Mouse (Mus musculus) hindbrain, embryonic 15.5 days (tissue): ENCODE measurements around the gene Rab26. TPM values are rescaled to one million over a fixed set of nuclear protein-coding genes. Genes with fewer than 3 reads are reported as not detected.
A peak's percentile ranks its signal among the peaks of the same experiment; 100 is the strongest.

Source experiments
- ATAC-seq: fragments of 200-750 bp; cut with Nextera tagmentation; 2 replicates; pipeline ENCODE4 v1.8.0; 2017; ENCODE audit warnings: low read depth, moderate number of reproducible peaks, moderate TSS enrichment; ENCODE audit not compliant: low FRiP score
- H3K27ac ChIP-seq: fragments of 300-500 bp; sonication (generic); replicated peaks from 2 replicates; pipeline ENCODE4 v1.5.1; 2015; ENCODE audit warnings: mild to moderate bottlenecking, inconsistent platforms
- H3K27me3 ChIP-seq: fragments of 300-500 bp; sonication (generic); 2 replicates; pipeline ENCODE4 v1.6.1; 2015; ENCODE audit warnings: control low read depth, inconsistent platforms
- H3K36me3 ChIP-seq: fragments of 300-500 bp; sonication (generic); 2 replicates; pipeline ENCODE4 v1.6.1; 2015; ENCODE audit warnings: control low read depth, inconsistent platforms
- H3K4me1 ChIP-seq: fragments of 300-500 bp; sonication (generic); replicated peaks from 2 replicates; pipeline ENCODE4 v1.6.1; 2015; ENCODE audit warnings: control low read depth, inconsistent platforms
- H3K4me2 ChIP-seq: fragments of 300-500 bp; sonication (generic); 2 replicates; pipeline ENCODE4 v1.6.1; 2015; ENCODE audit warnings: moderate library complexity, mild to moderate bottlenecking, inconsistent platforms
- H3K4me3 ChIP-seq: fragments of 300-500 bp; sonication (generic); 2 replicates; pipeline ENCODE4 v1.5.1; 2015; ENCODE audit warnings: mild to moderate bottlenecking, inconsistent platforms
- H3K9ac ChIP-seq: fragments of 300-500 bp; sonication (generic); 2 replicates; pipeline ENCODE4 v1.6.1; 2015; ENCODE audit warnings: inconsistent platforms
- H3K9me3 ChIP-seq: fragments of 300-500 bp; sonication (generic); 2 replicates; pipeline ENCODE4 v1.6.1; 2016; ENCODE audit warnings: control low read depth, inconsistent platforms
- WGBS: fragments of 180-500 bp; shearing (Covaris S2); methylation state at CpG from one replicate; pipeline ENCODE4 v1.1.7; 2015; 5-methylcytosine and 5-hydroxymethylcytosine counted together
- polyA plus RNA-seq: library from polyadenylated mRNA; unstranded; fragments of >200 nt; fragmentation: Nextera tagmentation; extraction: Ambion mirVana; gene quantifications from 2 replicates; pipeline ENCODE4 v1.2.1, GENCODE M21; 2015

Rab26 gene
- polyA plus RNA-seq, 1 experiment from 2014 or later = 8.2 TPM

GRCm38 (mm10) chr17:24560301-24561028 is 26.5 kb upstream of the Rab26 start:
- Histone ChIP-seq H3K9me3 (no peaks in the 10 kb centered on the region), H3K36me3 (peaks cover 5% of the 10 kb centered on the region; the same call in 1 of the 2 replicates), H3K27me3 (no peaks in the 10 kb centered on the region), H3K4me2 (no peak overlapping the region), H3K9ac (no peak overlapping the region), H3K27ac (no peak overlapping the region), H3K4me3 (no peak overlapping the region), H3K4me1 (peaks cover 33% of the 10 kb centered on the region)
- WGBS = 92% methylated on average over 5 of the region's 5 CpGs
- no peak for ATAC-seq

DNA sequence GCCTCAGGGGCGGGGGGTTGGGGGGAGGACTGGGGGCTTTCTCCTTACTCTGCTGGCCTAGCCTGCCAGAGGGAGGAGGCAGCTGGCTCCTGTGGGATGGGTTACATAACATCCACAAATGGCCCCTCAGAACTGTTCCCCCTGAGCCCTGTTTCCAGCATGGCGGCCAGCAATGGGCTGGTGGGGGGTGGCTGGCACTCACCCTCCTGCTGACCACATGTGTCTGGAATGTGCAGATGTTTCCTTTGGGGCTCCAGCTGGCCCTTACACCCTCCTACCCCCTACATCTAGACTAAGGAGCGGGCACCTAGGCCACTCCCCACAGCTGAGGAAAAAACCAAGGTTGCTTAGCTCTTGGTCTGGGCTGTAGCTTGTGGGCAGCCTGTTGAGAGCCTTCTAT is 25.1 kb upstream of the Rab26 start:
- Histone ChIP-seq H3K36me3 (no peaks in the 10 kb centered on the region), H3K9me3 (no peaks in the 10 kb centered on the region), H3K4me3 (no peak overlapping the region), H3K4me1 (peaks cover 33% of the 10 kb centered on the region), H3K4me2 (0 out of 2 replicates have a peak overlapping the region, but pooled peaks have one; percentile 4), H3K9ac (no peak overlapping the region), H3K27ac (peak overlapping the region; percentile 76), H3K27me3 (no peaks in the 10 kb centered on the region)
- 41% methylated on average over 3 of the region's 3 CpGs for WGBS
- peak; percentile 23; the same call in 1 of the 2 replicates for ATAC-seq

- Histone ChIP-seq H3K4me3 (no peak overlapping the region), H3K4me1 (peaks cover 33% of the 10 kb centered on the region), H3K9me3 (no peaks in the 10 kb centered on the region), H3K36me3 (no peaks in the 10 kb centered on the region), H3K4me2 (0 out of 2 replicates have a peak overlapping the region, but pooled peaks have one; percentile 4), H3K27ac (peak overlapping the region; percentile 76), H3K9ac (no peak overlapping the region), H3K27me3 (no peaks in the 10 kb centered on the region)
- ATAC-seq = peak; percentile 77; the same call in 1 of the 2 replicates
- 6% methylated on average over 4 of the region's 4 CpGs for WGBS
These were observed 24.6 kb upstream of the Rab26 start for GRCm38 (mm10) chr17:24558600-24559099.

DNA sequence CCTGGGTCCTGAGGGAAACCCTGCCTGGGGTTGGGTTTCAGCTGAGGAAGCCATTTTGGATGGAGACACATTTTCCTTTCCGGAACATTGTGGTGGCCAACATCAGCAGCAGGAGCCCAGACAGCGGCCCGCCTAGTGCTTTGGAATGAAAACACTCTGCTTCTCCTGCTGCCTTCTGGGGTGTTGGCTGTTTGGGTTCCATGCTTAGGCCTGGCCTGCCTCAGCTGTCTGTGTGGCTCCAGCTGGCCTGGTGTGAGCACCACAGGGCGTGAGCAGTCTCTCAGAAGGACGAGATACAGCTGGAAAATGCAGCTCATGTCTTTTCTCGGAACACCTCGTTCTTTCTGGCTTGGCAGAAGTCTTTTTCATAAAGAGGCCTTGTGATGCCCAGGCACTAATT is 23.1 kb upstream of the Rab26 start:
- peaks cover 44% of the 10 kb centered on the region for H3K4me1 ChIP-seq
- no peaks in the 10 kb centered on the region for H3K36me3 ChIP-seq
- no peak overlapping the region for H3K4me2 ChIP-seq
- no peak overlapping the region for H3K27ac ChIP-seq
- H3K9me3 ChIP-seq = no peaks in the 10 kb centered on the region
- ATAC-seq = no peak
- H3K9ac ChIP-seq = no peak overlapping the region
- no peak overlapping the region for H3K4me3 ChIP-seq
- no peaks in the 10 kb centered on the region for H3K27me3 ChIP-seq
- 85% methylated on average over 7 of the region's 7 CpGs for WGBS

- Histone ChIP-seq H3K9ac (peak overlapping the region; percentile 94), H3K27me3 (peaks cover 4% of the 10 kb centered on the region), H3K9me3 (no peaks in the 10 kb centered on the region), H3K27ac (peak overlapping the region; percentile 95), H3K4me2 (peak overlapping the region; percentile 73), H3K36me3 (no peaks in the 10 kb centered on the region), H3K4me3 (peak overlapping the region; percentile 56), H3K4me1 (peaks cover 36% of the 10 kb centered on the region)
- ATAC-seq = no peak
- 40% methylated on average over 3 of the region's 3 CpGs for WGBS
These were observed 17.0 kb upstream of the Rab26 start for GRCm38 (mm10) chr17:24551050-24551444.

- ATAC-seq = peak; percentile 78
- Histone ChIP-seq H3K27ac (peak overlapping the region; percentile 95), H3K9me3 (no peaks in the 10 kb centered on the region), H3K27me3 (peaks cover 4% of the 10 kb centered on the region), H3K4me3 (peak overlapping the region; percentile 56), H3K36me3 (no peaks in the 10 kb centered on the region), H3K4me1 (peaks cover 36% of the 10 kb centered on the region), H3K9ac (peak overlapping the region; percentile 94), H3K4me2 (peak overlapping the region; percentile 73)
- under 1% methylated on average over 44 of the region's 44 CpGs for WGBS
These were observed 16.5 kb upstream of the Rab26 start for GRCm38 (mm10) chr17:24550416-24551049.

- Histone ChIP-seq H3K36me3 (no peaks in the 10 kb centered on the region), H3K27ac (peak within 1 kb of the TSS; percentile 95), H3K9me3 (no peaks in the 10 kb centered on the region), H3K27me3 (peaks cover 4% of the 10 kb centered on the region), H3K4me1 (peaks cover 36% of the 10 kb centered on the region), H3K4me2 (peak within 1 kb of the TSS; percentile 73), H3K4me3 (peak within 1 kb of the TSS; percentile 56), H3K9ac (peak within 1 kb of the TSS; percentile 94)
- under 1% methylated on average over 66 of the region's 72 CpGs for WGBS
- ATAC-seq = peak; percentile 95
These were observed 15.8 kb upstream of the Rab26 start, which contains the start of gene Pkd1 for GRCm38 (mm10) chr17:24549618-24550415. Pkd1 (plus strand) TSS chr17:24549834.

DNA sequence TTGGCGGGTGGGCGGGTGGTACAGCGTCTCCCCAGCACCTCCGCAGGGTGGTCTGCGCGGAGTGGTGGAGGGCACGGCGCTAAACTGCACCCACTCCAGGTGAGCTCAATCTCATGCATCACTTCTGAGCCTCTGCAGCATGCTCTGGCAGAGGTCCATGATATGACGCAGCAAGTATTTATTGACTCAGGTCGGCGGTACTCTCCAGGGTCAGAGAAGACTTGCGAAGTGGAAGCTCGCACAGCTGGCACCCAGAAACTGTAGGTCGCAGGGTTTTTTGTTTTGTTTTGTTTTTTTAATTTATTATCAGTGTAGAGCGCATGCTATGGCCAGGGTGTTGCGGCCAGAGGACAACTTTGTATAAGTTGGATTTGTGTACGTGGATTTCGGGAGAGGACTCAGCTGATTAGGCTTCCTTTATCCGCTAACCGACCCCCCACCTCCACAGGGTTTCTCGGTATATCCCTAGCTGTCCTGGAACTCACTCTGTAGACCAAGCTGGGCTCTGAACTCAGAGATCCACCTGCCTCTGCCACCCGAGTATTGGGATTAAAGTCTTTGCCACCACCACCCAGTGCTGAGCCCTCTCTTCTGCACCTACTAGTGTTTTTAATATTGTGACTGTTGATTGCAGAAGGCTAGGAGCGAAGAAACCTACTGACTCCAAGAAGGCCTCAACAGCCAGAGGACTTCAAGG is 15.1 kb upstream of the Rab26 start:
- peaks cover 39% of the 10 kb centered on the region for H3K4me1 ChIP-seq
- no peaks in the 10 kb centered on the region for H3K9me3 ChIP-seq
- H3K4me3 ChIP-seq = peak overlapping the region; percentile 56
- WGBS = 4% methylated on average over 23 of the region's 23 CpGs
- H3K9ac ChIP-seq = peak overlapping the region; percentile 41
- H3K27ac ChIP-seq = peak overlapping the region; percentile 95
- H3K36me3 ChIP-seq = no peaks in the 10 kb centered on the region
- H3K27me3 ChIP-seq = peaks cover 4% of the 10 kb centered on the region
- H3K4me2 ChIP-seq = peak overlapping the region; percentile 73
- peak; percentile 33 for ATAC-seq

- WGBS = 33% methylated on average over 9 of the region's 9 CpGs
- Histone ChIP-seq H3K4me1 (peaks cover 39% of the 10 kb centered on the region), H3K9me3 (no peaks in the 10 kb centered on the region), H3K4me3 (peak overlapping the region; percentile 56), H3K9ac (no peak overlapping the region), H3K27me3 (peaks cover 4% of the 10 kb centered on the region), H3K36me3 (no peaks in the 10 kb centered on the region), H3K27ac (0 out of 2 replicates have a peak overlapping the region, but pooled peaks have one; percentile 37), H3K4me2 (peak overlapping the region; percentile 73)
- no peak for ATAC-seq
These were observed 14.4 kb upstream of the Rab26 start for GRCm38 (mm10) chr17:24548435-24548834.

DNA sequence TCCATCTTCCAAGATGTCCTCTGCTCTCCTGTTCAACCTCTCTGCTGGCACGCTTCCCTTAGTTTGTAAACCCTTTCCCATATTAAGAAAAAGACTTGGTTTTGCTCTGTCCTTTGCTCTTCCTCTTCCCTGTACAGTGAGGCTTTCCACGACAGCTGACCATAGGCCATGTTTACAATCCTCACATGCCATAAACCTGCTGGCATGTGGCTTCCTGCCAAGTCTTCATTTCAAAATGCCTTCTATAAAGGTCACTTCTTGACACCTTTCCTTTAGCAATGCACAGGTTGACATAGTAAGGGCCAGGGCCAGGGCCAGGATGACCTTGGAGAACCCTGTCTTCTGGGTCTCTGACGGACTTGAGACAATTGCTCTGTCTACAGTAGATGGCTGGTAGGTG is 12.2 kb upstream of the Rab26 start:
- no peak overlapping the region for H3K27ac ChIP-seq
- no peak overlapping the region for H3K4me2 ChIP-seq
- no peak overlapping the region for H3K4me3 ChIP-seq
- peaks cover 4% of the 10 kb centered on the region for H3K27me3 ChIP-seq
- ATAC-seq = no peak
- H3K9ac ChIP-seq = no peak overlapping the region
- no peaks in the 10 kb centered on the region for H3K36me3 ChIP-seq
- WGBS = 88% methylated on average over 3 of the region's 3 CpGs
- H3K9me3 ChIP-seq = no peaks in the 10 kb centered on the region
- peaks cover 20% of the 10 kb centered on the region for H3K4me1 ChIP-seq

DNA sequence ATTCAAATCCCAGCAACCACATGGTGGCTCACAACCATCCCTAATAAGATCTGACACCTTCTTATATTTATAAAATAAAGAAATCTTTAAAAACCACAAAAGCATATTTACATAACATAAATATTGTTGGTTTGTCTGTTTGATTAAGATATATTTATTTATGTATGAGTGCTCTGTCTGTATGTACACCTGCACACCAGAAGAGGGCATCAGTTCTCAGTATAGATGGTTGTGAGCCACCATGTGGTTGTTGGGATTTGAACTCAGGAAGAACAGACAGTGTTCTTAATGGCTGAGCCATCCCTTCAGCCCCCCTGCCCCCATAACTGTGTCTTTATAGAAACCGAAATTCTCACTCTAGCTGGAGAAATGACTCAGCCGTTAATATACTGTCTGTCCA is 11.2 kb upstream of the Rab26 start:
- 87% methylated on average over 2 of the region's 2 CpGs for WGBS
- H3K9ac ChIP-seq = no peak overlapping the region
- no peak for ATAC-seq

More for the DNA sequence above, 11.2 kb upstream of the Rab26 start:
- H3K4me2 ChIP-seq = no peak overlapping the region
- no peak overlapping the region for H3K27ac ChIP-seq
- H3K36me3 ChIP-seq = no peaks in the 10 kb centered on the region
- H3K4me3 ChIP-seq = no peak overlapping the region
- peaks cover 4% of the 10 kb centered on the region for H3K27me3 ChIP-seq
- no peaks in the 10 kb centered on the region for H3K9me3 ChIP-seq
- H3K4me1 ChIP-seq = peaks cover 14% of the 10 kb centered on the region; the same call in 1 of the 2 replicates
